Mouse (Mus musculus) E14TG2a.4 (cell line): Measurements from ENCODE around the gene Lhfpl5.

Experiments used
- CTCF ChIP-seq: conservative IDR thresholded peaks from 2 replicates; pipeline ENCODE4 v1.5.1; 2014; ENCODE audit warnings: low read length
- NANOG ChIP-seq: IDR thresholded peaks from 2 replicates; pipeline ENCODE4 v1.6.1; 2014; ENCODE audit warnings: borderline replicate concordance, low read length, mixed read lengths

DNA sequence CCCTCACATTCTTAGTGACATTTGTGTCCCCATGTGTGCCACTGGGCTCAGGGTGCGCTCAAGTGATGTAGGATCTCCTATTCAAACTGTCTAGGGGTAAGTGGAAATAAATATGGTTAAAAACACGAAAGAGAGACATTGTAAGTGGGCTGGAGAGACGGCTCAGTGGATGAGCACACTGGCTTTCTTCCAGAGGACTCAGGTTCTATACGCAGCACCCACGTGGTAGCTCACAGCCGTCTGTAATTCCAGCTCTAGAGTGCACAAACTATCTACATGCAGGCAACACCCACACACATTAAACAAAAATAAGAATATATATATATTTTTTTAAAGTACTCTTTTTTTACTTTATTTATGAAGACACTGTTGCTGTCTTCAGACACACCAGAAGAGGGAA lies 2.5 kb upstream of the Lhfpl5 start:
- no peak for TF ChIP-seq CTCF
- TF ChIP-seq NANOG = no peak
